Mouse (Mus musculus) cerebellum, adult 2 months (tissue): ENCODE measurements around the gene Kctd20.

Source experiments
- CTCF ChIP-seq: fragments of 200-500 bp; IDR thresholded peaks from 2 replicates; pipeline ENCODE4 v1.5.1; 2011; ENCODE audit warnings: low read depth, mild to moderate bottlenecking, control low read depth, low read length, moderate library complexity, borderline replicate concordance; ENCODE audit not compliant: insufficient read depth
- POLR2A ChIP-seq: fragments of 200-500 bp; IDR thresholded peaks from 2 replicates; pipeline ENCODE4 v1.6.1; 2011; ENCODE audit warnings: low read length, control low read depth, borderline replicate concordance; ENCODE audit not compliant: insufficient read depth

- TF ChIP-seq CTCF: no peak
- TF ChIP-seq POLR2A: no peak
These were observed 36.5 kb downstream of the Kctd20 start for GRCm38 (mm10) chr17:28988291-28988690.
